Mouse (Mus musculus): ENCODE measurements at regions not wholly inside any gene's neighbourhood (a gene's known extent, or its start where the extent isn't known, plus 50 kb on each side); places are given as distances from the start of the nearest gene placed in this dataset.

GRCm38 (mm10) chr5:150869954-150870353, 82.5 kb upstream of the Kl start:
- TF ChIP-seq POLR2A (IDR thresholded peaks at IDR 0.05; ENCODE audit: control insufficient read depth, low read depth, low read length) = no peak
- no peak for TF ChIP-seq CTCF (IDR thresholded peaks at IDR 0.05; ENCODE audit: control insufficient read depth, insufficient read depth, insufficient replicate concordance, low read depth, low read length)
